In genomic region chr14:27340682-27341415, GRCm38 (mm10) we compare ENCODE assay signal across 12 mouse cellular contexts.
DNase-seq lines count a peak whose midpoint lies in the region; ATAC-seq and TF ChIP-seq lines count a peak whose summit lies in the region.
"Had no signal": no experiment of that assay in that cellular context is flagged by ENCODE, and none has a peak within 500 bp of the region (broad histone marks: within the 10 kb centered on the region; RNA-seq: fewer than 3 reads in every experiment).

No protein-coding gene starts in this region.

- H3K9me3 ChIP-seq in intestine, embryonic 16.5 days (ENCODE audit: control insufficient read depth, low read length), result no peaks in the 10 kb centered on the region
- H3K9me3 ChIP-seq in intestine, embryonic 15.5 days, result no peaks in the 10 kb centered on the region
- H3K9me3 ChIP-seq in liver, embryonic 14.5 days (ENCODE audit: control insufficient read depth, low read length), result no peaks in the 10 kb centered on the region
- no peaks in the 10 kb centered on the region for H3K9me3 ChIP-seq in lung, postnatal 0 days (ENCODE audit: low read length)
- H3K9me3 ChIP-seq: hindbrain, embryonic 15.5 days; midbrain, embryonic 10.5 days had no signal

- no peak for TF ChIP-seq EP300 in liver, embryonic 14.5 days (IDR thresholded peaks at IDR 0.05; ENCODE audit: low read depth)
- no peak for TF ChIP-seq EP300 in lung, postnatal 0 days (IDR thresholded peaks at IDR 0.05)

- no peak overlapping the region for H3K4me3 ChIP-seq in intestine, embryonic 16.5 days (ENCODE audit: low read length)
- no peak overlapping the region for H3K4me3 ChIP-seq in intestine, embryonic 15.5 days (replicated peaks)
- H3K4me3 ChIP-seq in liver, embryonic 14.5 days (ENCODE audit: insufficient read depth in 1 of 2, low read depth in 2 of 2, low read length in 2 of 2), result no peak overlapping the region
- no peak overlapping the region for H3K4me3 ChIP-seq in lung, postnatal 0 days (ENCODE audit: low read depth, low read length)
- H3K4me3 ChIP-seq: hindbrain, embryonic 15.5 days; midbrain, embryonic 10.5 days had no signal

- H3K27me3 ChIP-seq in intestine, embryonic 16.5 days (replicated peaks; ENCODE audit: control insufficient read depth, insufficient read depth, low read length), result no peaks in the 10 kb centered on the region
- no peaks in the 10 kb centered on the region for H3K27me3 ChIP-seq in intestine, embryonic 15.5 days (replicated peaks)
- peaks cover 3% of the 10 kb centered on the region; the same call in 1 of the 2 replicates for H3K27me3 ChIP-seq in liver, embryonic 14.5 days (ENCODE audit: control insufficient read depth, insufficient read depth, low read length)
- H3K27me3 ChIP-seq in lung, postnatal 0 days (replicated peaks; ENCODE audit: insufficient read depth, low read length), result no peaks in the 10 kb centered on the region

- 62% methylated on average over 5 of the region's 5 CpGs for WGBS in intestine, embryonic 16.5 days
- 57% methylated on average over 5 of the region's 5 CpGs for WGBS in intestine, embryonic 15.5 days
- 52% methylated on average over 5 of the region's 5 CpGs for WGBS in liver, embryonic 14.5 days (ENCODE audit: insufficient replicate concordance)
- WGBS in lung, postnatal 0 days, result 67% methylated on average over 5 of the region's 5 CpGs

- DNase-seq in adrenal gland, adult (ENCODE audit: inconsistent age in 2 of 2, low spot score in 1 of 2), result peak; percentile 31 to 64
- no peak for DNase-seq in adrenal gland, adult 8-10 months
- DNase-seq in 3T3-L1 (ENCODE audit: low read depth, low spot score), result peak; percentile 18
- DNase-seq in liver, embryonic 14.5 days (ENCODE audit: low read depth in 3 of 3, low spot score in 3 of 3), result no peak
- DNase-seq in right cerebral cortex, postnatal 10 days (ENCODE audit: low spot score in 2 of 2), result no peak
- no peak for DNase-seq in lung, postnatal 0 days (ENCODE audit: low spot score)
- DNase-seq: cerebellum, postnatal 36 days; right cerebral cortex, postnatal 14 days had no signal

- ATAC-seq in intestine, embryonic 16.5 days, result peak; percentile 38
- ATAC-seq in intestine, embryonic 15.5 days, result no peak
- peak; percentile 17; the same call in 1 of the 2 replicates for ATAC-seq in liver, embryonic 14.5 days (ENCODE audit: insufficient read depth)
- no peak for ATAC-seq in lung, postnatal 0 days

- no peaks in the 10 kb centered on the region for H3K36me3 ChIP-seq in intestine, embryonic 16.5 days (ENCODE audit: control insufficient read depth, insufficient read depth, low read length)
- H3K36me3 ChIP-seq in intestine, embryonic 15.5 days, result no peaks in the 10 kb centered on the region
- no peaks in the 10 kb centered on the region for H3K36me3 ChIP-seq in liver, embryonic 14.5 days (replicated peaks; ENCODE audit: control insufficient read depth, insufficient read depth, low read depth)
- H3K36me3 ChIP-seq in lung, postnatal 0 days (ENCODE audit: insufficient read depth, low read length), result no peaks in the 10 kb centered on the region
- H3K36me3 ChIP-seq: hindbrain, embryonic 15.5 days; midbrain, embryonic 10.5 days had no signal

- H3K4me1 ChIP-seq in intestine, embryonic 16.5 days (ENCODE audit: control insufficient read depth, insufficient read depth, low read length), result peaks cover 16% of the 10 kb centered on the region
- peaks cover 14% of the 10 kb centered on the region; the same call in 1 of the 2 replicates for H3K4me1 ChIP-seq in intestine, embryonic 15.5 days (replicated peaks)
- peaks cover 0 to 27% of the 10 kb centered on the region in 2 experiments; a peak in 2 of 4 replicates for H3K4me1 ChIP-seq in liver, embryonic 14.5 days (replicated peaks; ENCODE audit: control insufficient read depth in 2 of 2, insufficient read depth in 2 of 2, low read length in 1 of 2)
- H3K4me1 ChIP-seq in lung, postnatal 0 days (ENCODE audit: insufficient read depth, low read depth, low read length), result peaks cover 8% of the 10 kb centered on the region

- TF ChIP-seq CTCF in liver, embryonic 14.5 days (IDR thresholded peaks at IDR 0.05; ENCODE audit: low read depth), result no peak
- no peak for TF ChIP-seq CTCF in lung, postnatal 0 days (IDR thresholded peaks at IDR 0.05)

- H3K27ac ChIP-seq in intestine, embryonic 16.5 days (ENCODE audit: low read length), result peak overlapping the region; percentile 30; the same call in 1 of the 2 replicates
- no peak overlapping the region for H3K27ac ChIP-seq in intestine, embryonic 15.5 days
- no peak overlapping the region for H3K27ac ChIP-seq in liver, embryonic 14.5 days
- H3K27ac ChIP-seq in lung, postnatal 0 days (ENCODE audit: low read length), result no peak overlapping the region
- H3K27ac ChIP-seq: hindbrain, embryonic 15.5 days; midbrain, embryonic 10.5 days had no signal

- H3K4me2 ChIP-seq in intestine, embryonic 16.5 days (ENCODE audit: low read depth, low read length), result no peak overlapping the region
- H3K4me2 ChIP-seq in intestine, embryonic 15.5 days (replicated peaks), result no peak overlapping the region
- no peak overlapping the region for H3K4me2 ChIP-seq in liver, embryonic 14.5 days (ENCODE audit: low read depth)
- H3K4me2 ChIP-seq in lung, postnatal 0 days (replicated peaks; ENCODE audit: low read depth, low read length), result no peak overlapping the region
- H3K4me2 ChIP-seq: hindbrain, embryonic 15.5 days had no signal

- no peak overlapping the region for H3K9ac ChIP-seq in intestine, embryonic 16.5 days (ENCODE audit: low read depth, low read length)
- H3K9ac ChIP-seq in intestine, embryonic 15.5 days, result no peak overlapping the region
- H3K9ac ChIP-seq in liver, embryonic 14.5 days (replicated peaks), result no peak overlapping the region
- H3K9ac ChIP-seq in lung, postnatal 0 days (replicated peaks; ENCODE audit: low read depth), result no peak overlapping the region
- H3K9ac ChIP-seq: hindbrain, embryonic 15.5 days had no signal

Comparison
In these comparisons a context has a peak if more than half of its experiments do, and no peak if none do; other contexts are left out.
1. DNase-seq: peak in adrenal gland, adult (2 of 2) and 3T3-L1 (single experiment); none in adrenal gland, adult 8-10 months (single experiment), liver, embryonic 14.5 days (0 of 3), right cerebral cortex, postnatal 10 days (0 of 2) and lung, postnatal 0 days (single experiment).
2. ATAC-seq: peak in intestine, embryonic 16.5 days (single experiment) and liver, embryonic 14.5 days (single experiment); none in intestine, embryonic 15.5 days (single experiment) and lung, postnatal 0 days (single experiment).